Mouse (Mus musculus): ENCODE measurements at regions not wholly inside any gene's neighbourhood (a gene's known extent, or its start where the extent isn't known, plus 50 kb on each side); places are given as distances from the start of the nearest gene placed in this dataset.

DNA sequence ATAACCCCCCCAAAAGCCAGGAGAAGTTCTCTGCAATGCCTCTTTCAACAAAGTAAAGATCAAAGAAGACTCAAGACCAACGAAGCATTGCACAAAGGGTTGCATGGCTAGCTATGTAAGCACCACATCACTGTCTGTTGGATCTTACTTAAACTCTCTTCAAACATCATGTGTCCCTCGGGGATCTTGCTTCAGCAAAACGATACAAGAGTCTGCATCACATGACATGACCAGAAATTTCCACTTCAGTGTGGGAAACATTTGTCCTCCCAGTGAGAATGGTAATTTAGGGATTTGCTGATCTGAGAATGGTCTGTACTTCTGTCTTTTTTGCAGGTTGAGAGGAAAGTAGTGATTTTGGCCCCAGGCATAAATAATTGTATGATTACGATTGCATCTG lies 283.6 kb upstream of the Gria1 start:
- TF ChIP-seq CTCF (IDR thresholded peaks at IDR 0.05; ENCODE audit: borderline replicate concordance, extremely low read depth, insufficient read depth, insufficient read length) (no peak), POLR2A (IDR thresholded peaks at IDR 0.05; ENCODE audit: borderline replicate concordance, extremely low read depth, insufficient read depth, insufficient read length, poor library complexity, severe bottlenecking) (no peak)

Measured in brain, embryonic 14.5 days (tissue).